Mouse (Mus musculus) right cerebral cortex, adult 2 months (tissue): Measurements from ENCODE around the gene Xrn1.
"Not testable (repeated sequence)": the region's sequence is repeated elsewhere in the genome, so short reads cannot be mapped to it uniquely, and the experiment has no call there.

Source experiments
- DNase-seq, 2 experiments: peaks; one replicate each; pipeline ENCODE4 v3.0.0; 2021 to 2022; ENCODE audit warnings: low spot score in 2 of 2

Gene Xrn1

GRCm38 (mm10) chr9:95954585-95955461 is at the start of gene Xrn1:
TSS of gene Xrn1 (plus strand) at chr9:95954760.
- peak; percentile 88 to 95 for DNase-seq

DNA sequence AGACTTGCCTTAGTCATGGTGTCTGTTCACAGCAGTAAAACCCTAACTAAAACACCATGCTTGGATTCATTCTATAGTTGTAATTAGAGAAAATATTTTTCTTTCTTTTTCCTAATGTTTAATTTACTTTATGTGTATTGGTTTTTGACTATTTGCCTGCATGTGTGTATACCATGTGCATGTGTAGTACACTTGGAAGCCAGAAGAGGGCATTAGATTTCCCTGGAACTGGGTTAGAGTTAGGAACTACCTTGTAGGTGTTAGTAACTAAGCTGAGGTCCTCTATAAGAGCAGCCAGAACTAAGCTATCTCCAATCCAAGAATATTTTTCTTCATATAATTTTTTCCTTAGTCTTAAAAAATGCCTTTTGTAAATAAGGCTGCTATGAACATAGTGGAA is 21.7 kb upstream of the Xrn1 start:
- no peak for DNase-seq

GRCm38 (mm10) chr9:95953658-95954057 is 902 bp upstream of the Xrn1 start:
- DNase-seq, result no peak

- no peak for DNase-seq
These were observed 355 bp upstream of the Xrn1 start for GRCm38 (mm10) chr9:95954226-95954584.

DNA sequence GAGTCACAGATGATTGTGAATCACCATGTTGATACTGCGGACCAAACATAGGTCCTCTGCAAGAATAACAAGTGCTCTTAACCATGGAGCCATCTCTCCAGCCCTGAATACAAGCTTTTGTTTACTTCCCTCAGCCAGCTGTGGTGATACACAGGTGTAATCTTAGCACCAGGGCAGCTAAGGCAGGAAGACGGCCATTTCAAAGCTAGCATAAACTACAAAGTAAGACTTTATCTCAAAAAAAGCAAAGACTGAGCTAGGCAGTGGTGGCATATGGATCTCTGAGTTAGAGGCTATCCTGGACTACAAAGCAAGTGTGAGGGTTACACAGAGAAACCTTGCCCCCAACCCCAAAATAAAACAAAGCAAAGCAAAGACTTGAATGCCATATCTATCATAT is 3.1 kb downstream of the Xrn1 start:
- no peak for DNase-seq

- DNase-seq, result no peak
These were observed 3.6 kb downstream of the Xrn1 start for GRCm38 (mm10) chr9:95958041-95958730.

DNA sequence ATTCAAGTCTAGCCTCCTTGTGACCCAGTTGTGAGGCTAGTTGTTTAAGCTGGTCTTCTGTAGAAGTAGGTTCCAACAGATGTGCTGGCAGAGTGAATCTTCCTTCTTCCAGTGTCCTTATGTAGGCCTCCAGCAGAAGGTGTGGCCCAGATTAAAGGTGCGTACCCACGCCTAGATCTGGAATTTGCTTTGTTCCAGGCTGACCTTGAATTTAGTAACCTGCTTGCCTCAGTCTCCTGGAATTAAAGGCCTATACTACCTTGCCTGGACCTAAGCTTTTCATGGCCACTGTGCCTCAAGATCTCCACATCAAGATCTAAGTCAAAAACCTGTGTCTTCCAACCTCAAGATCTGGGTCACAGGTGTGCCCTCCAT is 4.2 kb downstream of the Xrn1 start:
- not testable (repeated sequence) for DNase-seq

GRCm38 (mm10) chr9:95959246-95959645 is 4.7 kb downstream of the Xrn1 start:
- no peak for DNase-seq

- no peak for DNase-seq
These were observed 5.3 kb downstream of the Xrn1 start for GRCm38 (mm10) chr9:95959732-95960428.

GRCm38 (mm10) chr9:95961058-95961457 is 6.5 kb downstream of the Xrn1 start:
- no peak for DNase-seq

- DNase-seq, result no peak
These were observed 9.5 kb downstream of the Xrn1 start for GRCm38 (mm10) chr9:95964037-95964436.

DNA sequence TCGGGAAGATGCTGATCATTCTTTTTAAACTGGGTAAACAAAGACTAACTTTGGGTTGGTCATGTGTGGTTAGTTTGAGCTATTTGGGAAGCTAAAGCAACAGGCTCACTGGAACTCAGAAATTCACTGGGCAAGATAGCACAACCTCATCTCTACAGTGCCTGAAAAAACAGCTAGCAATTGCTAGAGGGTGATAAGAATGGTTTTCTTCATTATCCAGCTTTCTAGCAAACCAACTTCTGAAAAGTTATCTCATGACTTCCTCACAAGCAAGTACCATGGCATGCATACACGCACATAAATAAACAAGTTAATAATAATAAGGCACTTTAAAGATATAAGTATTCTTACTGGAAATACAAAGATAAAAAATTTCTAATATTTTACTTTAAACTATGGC is 23.7 kb downstream of the Xrn1 start:
- no peak for DNase-seq

GRCm38 (mm10) chr9:95979896-95980295 is 25.3 kb downstream of the Xrn1 start:
- no peak for DNase-seq

DNA sequence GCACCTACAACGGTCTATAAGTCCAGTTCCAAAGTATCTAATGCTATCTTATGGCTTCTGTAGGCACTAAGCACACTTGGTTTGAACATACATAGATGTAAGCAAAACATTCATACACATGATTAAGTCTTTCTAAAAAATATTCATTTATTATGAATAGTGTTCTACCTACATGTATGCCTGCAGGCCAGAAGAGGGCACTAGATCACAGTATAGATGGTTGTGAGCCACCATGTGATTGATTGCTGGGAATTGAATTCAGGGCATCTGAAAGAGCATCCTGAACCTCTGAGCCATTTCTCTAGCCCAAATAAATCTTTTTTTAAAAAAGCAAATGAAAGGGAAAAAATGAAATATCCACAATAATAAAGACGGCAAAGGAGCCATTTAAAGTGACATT is 37.7 kb downstream of the Xrn1 start:
- no peak for DNase-seq

- DNase-seq, result no peak
These were observed 49.9 kb downstream of the Xrn1 start for GRCm38 (mm10) chr9:96004455-96004854.

GRCm38 (mm10) chr9:96010664-96011063 is 56.1 kb downstream of the Xrn1 start:
- DNase-seq, result no peak

GRCm38 (mm10) chr9:96023921-96024320 is 69.4 kb downstream of the Xrn1 start:
- no peak for DNase-seq

GRCm38 (mm10) chr9:96027913-96028312 is 73.4 kb downstream of the Xrn1 start:
- DNase-seq, result no peak

DNA sequence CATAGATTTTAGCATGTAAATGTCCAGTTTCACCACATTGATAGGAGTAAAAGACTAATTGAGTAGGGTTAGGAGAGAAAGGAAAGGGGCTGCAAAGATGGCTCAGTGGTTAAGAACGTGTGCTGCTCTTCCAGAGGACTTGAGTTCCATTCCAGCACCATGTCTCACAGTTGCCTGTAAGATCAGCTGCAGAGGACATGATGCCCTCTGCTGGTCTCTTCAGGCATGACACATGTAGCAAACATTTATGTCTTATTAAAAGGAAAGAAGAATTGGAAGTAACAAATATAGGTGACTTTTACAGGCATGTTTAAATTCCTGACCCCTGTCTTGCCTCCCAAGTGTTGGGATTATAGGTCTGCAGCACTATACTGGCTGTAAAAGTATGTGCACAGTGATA is 74.3 kb downstream of the Xrn1 start:
- DNase-seq, result peak; percentile 27 to 42

DNA sequence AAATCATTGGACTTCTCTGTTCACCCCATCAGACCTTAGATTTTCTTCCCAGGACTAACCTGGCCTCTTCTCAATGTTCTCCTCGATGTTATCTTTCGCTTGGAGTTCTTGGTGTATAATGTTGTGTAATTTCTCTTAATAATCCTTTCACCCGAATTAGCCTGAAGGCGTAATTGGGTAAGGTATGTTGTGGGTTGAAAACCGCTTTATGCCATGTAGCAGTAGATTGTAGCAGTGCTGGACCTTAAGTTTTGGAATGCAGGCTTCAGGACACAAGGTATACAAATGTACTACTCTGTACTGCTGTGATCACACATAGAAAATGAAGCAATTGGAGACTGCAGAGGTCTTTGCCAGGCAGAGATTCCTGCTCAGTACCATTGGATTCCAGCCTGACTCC is 75.3 kb downstream of the Xrn1 start:
- DNase-seq, result no peak

GRCm38 (mm10) chr9:96035371-96036086 is 81.0 kb downstream of the Xrn1 start:
- DNase-seq, result no peak

DNA sequence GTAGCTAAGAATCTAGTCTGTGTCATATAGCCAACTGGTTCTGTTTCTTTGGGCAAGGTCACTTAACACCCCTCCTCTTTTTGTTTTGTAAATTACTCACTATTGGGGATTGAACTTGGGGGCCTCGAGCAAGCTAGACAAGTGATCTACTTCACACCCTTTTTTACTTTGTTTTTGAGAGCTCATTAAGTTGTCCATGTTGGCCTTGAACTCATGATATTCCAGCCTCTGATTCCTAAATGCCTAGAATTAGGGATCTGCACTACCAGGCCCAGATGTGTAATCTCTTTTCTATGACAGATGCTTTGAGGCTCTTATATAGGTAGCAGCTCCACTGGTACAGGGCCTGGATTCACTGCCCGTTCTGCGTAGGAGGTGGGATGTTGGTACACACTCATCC is 89.7 kb downstream of the Xrn1 start:
- DNase-seq, result no peak
